Mouse (Mus musculus): Measurements from ENCODE around the gene Bfsp2.

The Bfsp2 gene

DNA sequence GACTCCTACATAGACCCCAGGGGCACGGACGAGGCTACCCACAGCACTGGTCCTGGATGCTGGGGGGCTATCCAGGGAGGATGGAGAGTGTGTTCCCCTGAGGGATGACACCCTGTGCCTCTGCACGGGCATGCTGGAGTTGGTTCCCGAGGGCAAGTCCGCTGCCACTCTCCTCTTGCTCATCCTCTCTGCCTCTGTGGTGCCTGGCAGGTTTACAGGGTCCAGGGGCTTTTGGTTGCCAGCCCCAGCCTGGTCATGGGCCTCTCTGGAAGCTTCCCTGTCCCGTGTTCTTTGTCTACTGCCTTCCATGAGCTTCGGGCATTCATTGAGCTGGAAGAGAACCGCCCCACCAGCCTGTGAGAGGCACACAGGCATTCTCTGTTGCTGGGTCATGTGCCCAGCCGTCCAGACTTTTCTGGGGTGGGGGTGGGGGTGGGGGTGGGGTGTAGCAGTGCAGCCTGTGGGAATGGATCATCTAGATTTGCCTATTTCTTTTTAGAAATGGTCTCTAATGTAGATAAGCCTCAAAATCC lies at the start of gene Bfsp2:
Gene Bfsp2, minus strand, starts transcription at position 377 of the 533 bp plus-strand sequence.
- in situ Hi-C loops (cut with MboI), result no loop called here

DNA sequence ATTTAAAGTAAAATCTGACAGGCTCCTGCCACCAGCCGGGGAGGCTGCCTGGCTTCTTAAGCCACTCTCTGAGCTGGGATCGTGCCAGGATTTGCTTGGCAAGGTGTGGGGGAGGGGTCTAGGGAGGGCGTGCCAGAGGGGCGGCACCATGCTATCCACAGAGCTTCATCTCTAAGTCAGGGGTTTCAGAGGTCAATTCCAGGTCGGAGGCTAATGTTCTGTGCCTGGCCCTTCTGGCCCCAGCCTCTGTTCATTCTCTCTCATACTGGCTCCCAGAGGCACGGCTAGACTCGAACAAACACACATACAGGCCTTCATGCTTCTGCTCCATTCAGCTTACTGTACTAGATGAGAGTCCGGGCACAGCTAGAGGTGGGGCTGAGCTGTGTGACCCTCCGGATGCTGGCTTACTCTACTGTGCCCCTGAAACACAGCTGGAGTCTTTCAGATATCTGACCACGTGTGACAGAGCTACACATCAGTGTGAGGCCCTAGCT lies 44.9 kb upstream of the Bfsp2 start:
- in situ Hi-C loops (cut with MboI), result no loop called here

DNA sequence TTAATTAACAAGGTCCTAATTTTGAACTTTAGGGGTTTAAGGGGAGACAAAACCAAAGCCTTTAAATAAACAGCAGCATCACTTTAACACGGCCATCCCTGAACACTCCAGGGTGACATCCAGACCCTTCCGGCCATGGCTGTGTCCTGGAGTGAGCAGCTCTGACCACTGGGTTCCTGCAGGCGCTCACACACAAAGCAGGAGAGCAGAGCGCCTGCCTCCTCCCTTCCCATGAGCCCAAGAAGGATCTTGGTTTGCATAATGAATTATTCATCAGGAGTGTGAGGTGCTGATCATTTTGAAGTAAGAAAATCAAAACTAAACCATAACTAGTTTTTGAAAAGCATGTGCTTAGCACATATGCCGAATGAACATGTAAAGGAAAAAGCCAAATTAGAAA lies 44.4 kb upstream of the Bfsp2 start:
- in situ Hi-C loops (cut with MboI), result no loop called here

DNA sequence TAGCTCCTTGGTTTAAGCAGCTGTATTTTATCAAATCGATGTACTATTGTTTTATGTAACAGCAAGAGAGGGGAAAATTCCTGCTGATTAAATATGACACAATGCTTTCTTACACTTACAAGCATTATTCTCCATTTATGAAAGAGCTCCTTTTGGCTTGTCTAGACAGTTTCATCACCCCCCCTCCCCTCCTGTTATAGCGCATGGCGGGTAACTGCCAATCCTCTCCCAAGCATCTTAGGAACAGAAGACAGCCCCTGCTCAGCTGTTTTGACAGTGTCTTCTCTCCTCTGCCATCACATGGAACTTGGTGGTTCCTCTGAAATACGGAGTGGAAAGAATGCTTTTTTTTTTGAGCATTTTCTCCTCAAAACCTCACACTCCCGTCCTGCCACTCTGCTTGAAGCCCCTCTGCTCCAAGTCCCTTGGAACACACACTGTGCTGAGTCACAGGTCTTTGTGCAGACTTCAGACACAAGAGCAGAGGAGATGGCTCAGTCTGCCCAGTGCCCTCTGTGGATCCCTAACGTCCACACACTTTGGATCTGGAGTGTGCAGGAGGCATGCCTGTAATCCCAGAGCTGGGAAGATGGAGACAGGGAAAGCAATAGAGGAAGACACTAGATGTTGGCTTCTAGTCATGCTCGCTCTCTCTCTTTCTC lies 43.7 kb upstream of the Bfsp2 start:
- in situ Hi-C loops (cut with MboI), result no loop called here

DNA sequence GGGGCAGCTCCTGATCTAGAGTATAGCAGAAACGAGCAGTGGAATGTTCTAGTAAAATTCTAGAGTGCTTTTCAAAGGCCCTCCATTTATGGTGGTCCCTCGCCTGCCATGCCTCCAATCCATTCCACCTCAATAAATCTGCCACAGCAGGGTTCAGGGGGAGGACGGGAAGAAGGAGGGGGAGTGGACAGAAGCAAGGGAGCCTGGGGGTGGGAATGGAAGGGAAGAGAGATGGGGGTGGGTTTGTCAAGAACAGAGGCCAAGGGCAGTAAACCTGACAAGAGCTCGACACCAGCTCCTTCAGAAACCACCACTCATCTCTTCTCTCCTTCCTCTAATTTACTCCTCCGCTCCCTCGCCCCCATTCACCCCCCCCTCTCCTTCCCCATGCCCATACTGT lies 42.8 kb upstream of the Bfsp2 start:
- in situ Hi-C loops (cut with MboI), result no loop called here

DNA sequence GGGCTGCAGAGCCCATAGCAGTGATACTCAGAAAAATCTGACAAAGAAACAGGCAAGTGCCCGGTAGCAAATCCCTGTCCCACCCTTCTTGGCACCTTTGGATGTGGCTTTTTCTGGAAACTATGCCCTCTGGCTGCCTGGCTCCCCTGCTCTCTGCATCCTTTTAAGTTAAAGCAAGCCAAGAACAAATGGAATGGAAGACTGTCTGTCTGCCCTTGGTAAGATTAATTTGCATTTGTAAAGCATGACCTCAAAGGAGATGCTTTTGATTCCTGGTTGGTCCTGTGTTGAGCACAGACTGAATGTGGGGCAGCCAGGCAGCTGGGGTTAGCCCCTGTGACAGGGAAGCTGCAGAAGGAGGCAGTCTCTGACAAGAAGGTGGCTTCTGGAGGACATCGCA lies 33.7 kb upstream of the Bfsp2 start:
- in situ Hi-C loops (cut with MboI), result no loop called here

DNA sequence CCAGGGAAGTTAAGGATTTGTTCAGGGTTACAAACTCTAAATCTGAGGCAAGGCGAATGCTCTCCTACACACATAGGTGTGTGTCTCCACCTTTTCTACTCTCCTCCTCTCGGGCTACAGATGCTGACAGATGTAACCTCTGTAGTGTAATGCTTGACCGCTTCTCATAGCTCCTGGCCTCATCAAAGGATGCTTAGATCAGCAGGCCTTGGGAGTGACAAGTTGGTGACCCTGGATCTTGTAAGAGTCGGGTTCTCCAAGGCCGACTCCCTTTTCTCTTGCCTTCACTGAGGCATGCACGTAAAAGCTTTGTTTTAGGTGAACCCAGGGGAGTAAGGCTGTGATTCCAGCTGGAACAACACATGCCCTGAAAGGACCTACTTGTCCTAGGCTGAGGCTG lies 32.0 kb upstream of the Bfsp2 start:
- in situ Hi-C loops (cut with MboI), result no loop called here

DNA sequence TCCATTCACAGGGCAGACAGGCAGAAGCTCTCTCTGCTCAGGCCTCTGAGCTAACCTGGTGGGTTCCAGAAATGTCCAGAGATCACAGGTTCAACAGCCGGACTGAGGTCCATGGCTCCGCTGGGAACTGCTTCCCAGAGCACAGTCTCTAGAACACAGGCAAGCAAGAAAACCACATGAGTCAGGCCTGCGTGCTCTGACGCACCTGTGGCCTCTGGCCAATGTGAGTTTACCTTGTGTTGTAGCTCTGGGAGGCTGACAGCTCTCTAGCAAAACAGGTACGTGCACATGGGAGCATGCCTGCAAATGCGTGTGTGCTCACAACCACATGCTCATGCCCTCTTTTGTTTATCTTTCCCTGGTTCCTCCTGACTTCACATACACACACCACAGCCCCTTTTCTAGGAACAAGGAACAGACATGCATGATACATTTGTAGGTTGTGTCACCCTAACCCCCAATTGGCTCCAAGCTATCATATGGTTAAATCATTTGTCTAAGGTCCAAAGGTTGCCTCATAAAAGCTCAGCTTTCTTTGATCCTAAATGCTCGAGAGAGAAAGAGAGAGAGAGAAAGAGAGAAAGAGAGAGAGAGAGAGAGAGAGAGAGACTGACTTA lies 26.9 kb upstream of the Bfsp2 start:
- in situ Hi-C loops (cut with MboI), result no loop called here

DNA sequence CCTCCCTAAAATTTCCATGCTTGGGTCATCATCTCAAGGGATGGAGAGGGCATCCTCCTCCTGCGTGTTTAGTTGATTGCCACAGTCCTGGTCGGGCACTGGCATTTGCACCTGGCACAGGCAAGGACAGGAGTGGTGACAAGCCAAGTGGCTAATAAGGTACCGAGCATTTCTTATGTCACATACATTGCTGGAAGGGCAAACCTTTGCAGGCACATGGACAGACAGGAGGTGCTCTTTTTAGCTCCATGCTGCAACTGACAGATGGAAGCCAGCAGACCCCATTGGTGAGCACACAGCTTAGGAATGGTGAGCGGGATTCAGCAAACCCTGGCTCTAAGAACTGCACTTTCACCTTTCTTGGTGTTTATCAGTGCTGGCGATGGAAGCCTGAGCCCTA lies 24.8 kb upstream of the Bfsp2 start:
- in situ Hi-C loops (cut with MboI), result no loop called here

DNA sequence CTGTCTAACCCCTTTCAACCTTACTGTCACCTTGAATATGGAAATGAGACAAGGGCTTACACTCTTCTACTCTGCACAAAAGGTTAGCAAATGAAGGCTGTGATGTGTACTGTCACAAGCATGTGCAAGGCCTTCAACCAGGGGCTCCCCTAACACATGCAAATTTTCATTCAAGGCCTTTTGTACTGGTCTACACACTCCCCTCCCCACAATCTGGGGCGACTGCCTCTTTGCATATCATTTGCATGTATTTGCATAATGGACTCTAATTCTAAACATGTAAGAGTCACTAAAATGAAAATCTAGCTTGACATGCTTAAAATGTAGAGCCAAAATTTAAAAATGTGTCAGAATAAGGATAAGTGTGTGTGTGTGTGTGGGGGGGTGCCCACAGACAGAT lies 24.4 kb upstream of the Bfsp2 start:
- in situ Hi-C loops (cut with MboI), result no loop called here

DNA sequence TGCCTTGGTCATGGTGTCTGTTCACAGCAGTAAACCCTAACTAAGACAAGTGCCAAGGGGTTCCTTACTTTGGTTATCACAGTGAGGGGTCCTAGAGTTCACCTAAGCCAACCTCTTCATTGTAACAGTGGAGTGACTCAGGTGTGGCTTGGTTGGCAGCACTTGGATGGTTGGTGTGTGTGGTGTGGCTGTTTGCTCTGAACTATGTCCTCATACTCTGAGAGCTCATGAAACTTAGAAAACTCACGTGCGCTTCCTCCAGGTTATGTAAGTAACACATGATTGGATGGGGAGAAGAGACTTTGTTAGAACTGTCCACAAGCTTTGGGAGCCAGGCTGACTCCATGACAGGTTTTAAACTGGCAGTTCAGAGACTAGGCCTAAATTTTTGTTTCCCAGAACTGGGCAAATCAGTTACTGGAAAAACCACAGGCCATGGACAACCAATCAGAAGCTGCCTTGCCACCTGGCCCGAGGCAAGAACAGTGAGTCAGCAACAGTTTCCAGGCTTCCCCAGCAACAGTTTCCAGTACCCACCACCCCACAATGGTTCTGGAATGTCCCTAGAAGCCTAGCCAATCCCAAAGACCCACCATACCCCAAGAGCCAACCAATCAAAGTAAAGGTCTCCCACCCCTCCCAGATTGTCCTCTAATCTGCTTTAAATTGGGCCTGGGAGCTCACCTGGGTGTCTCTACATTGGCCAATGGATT lies 23.5 kb upstream of the Bfsp2 start:
- in situ Hi-C loops (cut with MboI), result no loop called here

DNA sequence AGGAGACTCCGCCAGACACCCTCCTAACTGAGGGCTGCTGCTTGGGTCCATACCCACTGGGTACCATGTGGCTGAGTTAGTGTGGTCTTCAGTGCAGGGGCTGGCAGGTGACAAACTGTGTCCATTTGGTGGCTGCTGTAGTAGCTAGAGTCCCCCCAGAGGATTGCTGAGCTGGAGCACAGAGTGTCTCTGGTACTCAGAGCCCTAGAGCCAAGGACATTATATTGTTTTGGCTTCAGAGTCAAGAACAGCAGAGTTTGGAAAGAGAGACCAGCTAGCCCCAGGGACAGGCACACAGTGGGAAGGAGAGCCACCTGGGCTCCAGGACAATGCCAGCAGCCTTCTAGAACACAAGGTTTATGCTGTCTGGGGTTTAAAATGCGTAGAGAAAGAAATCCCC lies 22.4 kb upstream of the Bfsp2 start:
- in situ Hi-C loops (cut with MboI), result no loop called here

DNA sequence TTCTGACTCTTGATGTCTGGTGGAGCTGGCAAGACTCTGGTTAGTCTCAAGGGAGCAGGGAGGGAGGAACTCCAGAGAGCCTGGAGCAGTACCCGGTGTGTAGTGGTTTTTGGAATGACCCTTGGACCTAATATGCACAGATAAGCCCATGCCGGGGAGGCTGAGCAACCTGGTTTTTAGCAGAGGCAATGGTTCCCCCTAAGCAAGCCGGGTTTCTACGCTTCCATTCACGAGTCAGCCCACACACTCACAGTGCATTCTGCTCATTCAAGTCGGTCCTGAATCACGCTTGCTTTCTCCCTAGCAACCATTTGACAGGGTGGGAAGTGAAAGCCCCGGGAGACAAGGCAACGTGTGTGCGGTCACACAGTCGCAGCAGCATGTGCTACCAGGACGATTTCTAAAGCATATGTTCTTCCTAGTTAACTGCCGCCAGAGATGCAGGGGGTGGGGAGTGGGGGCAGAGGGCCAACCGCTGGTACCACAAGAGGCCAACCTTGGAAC lies 21.7 kb upstream of the Bfsp2 start:
- in situ Hi-C loops (cut with MboI), result no loop called here

DNA sequence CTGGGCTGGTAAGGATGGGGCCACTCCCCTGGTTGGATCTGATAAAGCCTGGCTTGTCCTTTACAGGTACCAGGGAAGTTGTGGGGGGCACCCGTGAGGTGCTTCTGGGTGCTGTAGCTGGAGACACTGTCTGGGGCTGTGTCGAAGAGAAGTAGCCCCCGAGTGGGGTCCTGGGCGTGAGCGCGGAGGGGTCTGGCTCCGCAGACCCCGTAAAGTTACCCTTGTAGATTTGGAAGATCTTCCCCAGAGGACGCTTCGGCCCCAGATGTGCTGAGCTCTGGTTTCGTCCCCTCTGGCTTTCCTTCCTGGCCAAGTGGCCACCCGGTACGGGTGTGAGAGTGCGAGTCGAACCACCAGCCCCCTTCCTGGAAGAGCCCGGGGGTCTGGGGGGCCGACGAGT lies 19.1 kb upstream of the Bfsp2 start:
- in situ Hi-C loops (cut with MboI), result loop anchor here (10.0 kb wide), 1 partner anchor 495 kb away; no protein-coding TSS in a partner anchor

DNA sequence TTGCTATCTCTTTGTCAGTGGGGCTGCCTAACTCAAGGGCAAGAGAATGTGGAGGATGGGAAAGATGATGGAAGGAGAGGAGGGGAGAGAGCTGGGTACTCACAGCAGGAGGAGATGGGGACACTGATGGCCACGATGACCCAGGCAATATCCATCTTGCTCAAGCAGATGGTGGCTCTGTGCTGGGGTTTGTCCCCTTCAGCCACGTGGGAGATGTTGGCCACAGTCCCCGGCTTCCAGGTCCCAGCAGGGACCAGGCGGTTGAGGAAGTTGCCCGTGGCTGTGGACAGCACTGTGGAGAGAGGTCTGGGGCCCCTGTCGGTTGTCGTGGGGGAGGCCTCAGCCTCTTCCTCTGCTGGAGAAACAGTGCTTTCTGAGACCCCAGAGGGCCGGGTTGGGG lies 18.5 kb upstream of the Bfsp2 start:
- in situ Hi-C loops (cut with MboI), result loop anchor here (10.0 kb wide), 1 partner anchor 496 kb away; no protein-coding TSS in a partner anchor

DNA sequence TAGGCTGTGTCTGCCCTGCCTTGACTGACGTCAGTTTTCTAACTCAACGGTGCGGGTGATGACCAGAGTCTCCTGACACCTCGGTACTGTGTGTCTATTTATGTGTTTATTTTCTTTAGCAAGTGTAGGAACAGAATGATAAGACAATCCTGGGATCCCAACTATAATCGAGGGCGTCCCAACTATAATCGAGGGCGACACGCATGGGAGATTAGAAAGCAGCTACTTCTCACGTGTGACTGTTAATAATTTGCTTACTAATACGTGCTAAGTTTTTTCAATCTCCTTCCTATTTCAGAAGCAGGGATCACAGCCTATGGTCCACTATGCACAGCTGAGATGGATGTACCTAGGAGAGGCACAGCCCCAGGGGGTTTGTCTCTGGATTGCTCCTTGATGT lies 15.2 kb upstream of the Bfsp2 start:
- in situ Hi-C loops (cut with MboI), result loop anchor here (10.0 kb wide), 1 partner anchor 499 kb away; no protein-coding TSS in a partner anchor

DNA sequence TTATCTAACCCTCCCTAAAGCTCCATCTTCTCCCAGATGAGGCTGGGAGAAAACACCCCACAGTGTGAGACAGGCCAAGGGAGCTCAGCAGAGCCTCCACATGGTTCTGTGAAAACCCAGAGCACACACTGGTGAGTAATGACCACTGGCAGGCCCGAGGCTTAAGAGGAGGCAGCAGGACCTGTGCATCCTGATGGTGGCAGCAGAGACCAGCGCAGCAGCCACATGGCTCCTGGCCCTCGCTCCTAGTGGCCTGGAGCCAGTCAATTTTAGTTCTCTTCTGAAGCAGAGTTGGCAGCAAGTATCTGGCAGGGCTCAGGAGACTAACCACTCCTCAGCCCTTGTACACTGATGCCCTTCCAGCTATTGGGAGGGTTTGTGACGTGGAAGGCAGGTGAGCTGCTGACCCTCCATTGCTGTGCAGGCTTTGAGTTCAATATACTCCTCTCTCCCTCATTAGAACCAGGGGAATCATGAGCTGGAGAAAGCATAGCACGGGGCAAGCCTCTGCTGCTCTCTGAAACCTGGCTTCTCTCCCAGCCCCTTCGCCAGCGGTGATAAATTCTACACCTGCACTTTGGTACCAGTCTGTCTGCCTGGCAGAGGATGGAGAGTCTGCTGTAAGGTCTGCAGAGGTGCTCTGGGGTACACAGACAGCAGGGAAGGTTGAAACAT lies 14.3 kb upstream of the Bfsp2 start:
- in situ Hi-C loops (cut with MboI), result loop anchor here (10.0 kb wide), 1 partner anchor 500 kb away; no protein-coding TSS in a partner anchor

DNA sequence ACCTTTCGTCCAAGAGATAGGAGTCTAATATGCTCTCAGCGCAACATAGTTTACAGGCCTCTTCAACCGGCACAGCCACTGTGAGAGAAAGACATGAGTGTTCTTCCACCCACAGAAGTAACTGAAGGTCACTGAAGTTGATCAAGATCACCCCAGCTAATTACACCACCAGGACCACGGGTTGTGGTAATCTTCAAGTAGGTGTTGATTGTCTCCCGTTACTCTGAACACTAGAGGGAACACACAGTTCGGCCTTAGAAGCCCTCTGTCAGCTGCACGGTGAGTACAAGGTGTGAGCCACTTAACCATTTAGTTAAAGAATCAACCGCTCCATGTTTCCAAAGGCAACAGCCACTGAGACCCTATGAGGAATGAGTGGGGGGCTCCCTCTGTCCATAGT lies 11.8 kb upstream of the Bfsp2 start:
- in situ Hi-C loops (cut with MboI), result loop anchor here (10.0 kb wide), 1 partner anchor 503 kb away; no protein-coding TSS in a partner anchor

DNA sequence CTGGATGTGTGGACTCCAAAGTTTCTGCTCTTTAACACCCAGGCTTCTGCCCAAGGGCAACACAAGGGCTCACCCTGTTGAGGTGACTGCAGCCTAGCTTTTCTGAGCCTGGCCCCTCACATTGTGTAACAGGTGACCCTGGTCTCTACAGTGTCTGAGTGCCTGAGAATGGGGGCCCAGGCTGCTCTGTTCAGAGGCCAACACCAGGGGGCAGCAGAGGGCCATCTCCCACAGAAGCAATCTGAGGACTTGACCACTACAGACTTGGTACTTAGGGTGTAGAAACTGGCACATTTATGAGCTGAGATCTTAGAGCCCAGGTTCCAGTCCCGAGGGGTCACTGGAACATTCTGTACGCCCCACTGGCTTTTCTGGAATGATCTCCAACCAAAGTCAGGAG lies 10.2 kb upstream of the Bfsp2 start:
- in situ Hi-C loops (cut with MboI), result loop anchor here (10.0 kb wide), 1 partner anchor 504 kb away; no protein-coding TSS in a partner anchor

DNA sequence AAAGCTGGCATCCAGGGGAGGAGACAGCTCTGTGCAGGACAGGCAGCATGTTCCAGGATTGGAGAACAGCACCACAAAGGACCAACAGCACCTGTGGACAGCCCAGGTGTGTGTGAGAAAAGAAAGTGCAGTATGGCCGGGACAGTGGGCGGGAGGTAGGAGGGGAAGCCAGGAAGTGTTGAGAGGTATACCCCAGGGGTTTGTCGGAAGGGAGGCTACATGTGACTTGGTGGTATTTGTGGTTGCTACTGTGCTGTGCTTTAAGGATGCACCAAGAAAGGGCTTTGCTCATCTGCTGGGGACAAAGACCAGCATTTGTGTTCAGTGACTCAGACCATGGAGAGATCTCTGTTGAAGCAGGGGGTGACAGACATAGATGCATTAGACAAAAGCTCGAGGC lies 9.7 kb upstream of the Bfsp2 start:
- in situ Hi-C loops (cut with MboI), result loop anchor here (10.0 kb wide), 1 partner anchor 505 kb away; no protein-coding TSS in a partner anchor

DNA sequence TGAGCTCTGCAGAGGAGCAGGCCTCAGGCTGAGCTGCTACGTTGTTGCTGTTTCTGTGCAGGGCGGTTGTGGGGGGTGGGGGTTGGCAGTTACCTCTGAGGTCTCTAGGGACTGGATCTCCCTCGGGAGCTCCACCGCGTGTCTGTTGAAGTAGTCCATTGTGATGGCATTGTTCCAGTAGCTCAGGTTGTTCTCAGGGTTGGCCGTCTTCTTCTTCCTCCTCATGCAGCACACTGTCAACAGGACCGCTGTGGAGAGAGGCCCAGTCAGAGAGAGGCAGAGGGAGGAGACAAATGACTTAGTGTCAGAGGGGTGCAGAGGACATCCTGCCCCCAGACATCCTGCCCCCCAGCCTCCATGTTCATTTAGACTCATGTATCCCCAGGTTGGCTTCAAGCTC lies 8.9 kb upstream of the Bfsp2 start:
- in situ Hi-C loops (cut with MboI), result no loop called here

DNA sequence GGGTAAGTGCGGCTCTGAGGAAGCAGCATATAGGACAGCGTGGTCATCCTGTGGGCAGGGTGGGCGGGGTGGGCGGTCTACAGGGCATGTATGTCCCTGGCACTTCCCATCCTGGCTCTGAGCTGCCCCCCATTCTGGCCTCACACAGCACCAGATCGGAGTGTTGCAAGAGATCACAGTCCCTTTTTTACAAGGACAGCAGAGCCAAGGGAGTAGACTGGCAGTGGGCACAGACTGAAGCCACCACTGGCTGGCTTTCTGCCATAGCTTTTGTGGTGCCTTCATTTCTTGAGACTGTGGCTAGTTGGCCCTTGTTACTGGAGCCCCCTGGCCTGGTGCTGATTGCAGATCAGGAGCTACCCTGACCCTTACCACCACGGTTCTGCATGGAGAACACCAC lies 6.0 kb upstream of the Bfsp2 start:
- in situ Hi-C loops (cut with MboI), result no loop called here
